Mouse (Mus musculus) C2C12 (cell line): ENCODE data around the gene Gm28576. TPM values are rescaled to one million over a fixed set of nuclear protein-coding genes. Genes with fewer than 3 reads are reported as not detected.
"Not testable (repeated sequence)": the region's sequence is repeated elsewhere in the genome, so short reads cannot be mapped to it uniquely, and the experiment has no call there.

Experiments used
- H3K27me3 ChIP-seq: one replicate; pipeline ENCODE4 v1.6.1; 2011; ENCODE audit not compliant: control insufficient read depth, insufficient read depth, insufficient read length
- H3K36me3 ChIP-seq: one replicate; pipeline ENCODE4 v1.6.1; 2011; ENCODE audit not compliant: control insufficient read depth, insufficient read depth
- H3K4me3 ChIP-seq: one replicate; pipeline ENCODE4 v1.5.1; 2011; ENCODE audit warnings: mild to moderate bottlenecking, control low read depth; ENCODE audit not compliant: poor library complexity, insufficient read depth, severe bottlenecking
- H3K79me2 ChIP-seq: one replicate; pipeline ENCODE4 v1.6.1; 2011; ENCODE audit not compliant: control insufficient read depth, insufficient read depth
- H3K79me3 ChIP-seq: one replicate; pipeline ENCODE4 v1.6.1; 2011; ENCODE audit warnings: low read depth, control low read depth
- H3ac ChIP-seq: one replicate; pipeline ENCODE3; 2011; ENCODE audit warnings: low read depth; ENCODE audit not compliant: control insufficient read depth, insufficient read length
- long read RNA-seq, 2 experiments: library from polyadenylated mRNA; unstranded; transcript quantifications; one replicate each; pipeline ENCODE4 v2.0.0; 2019 to 2020
- polyA plus RNA-seq: library from polyadenylated mRNA; unstranded; fragments of >200 nt; fragmentation: generic; extraction: Trizol; gene quantifications from one replicate; pipeline ENCODE4 v1.2.1, GENCODE M21; 2012; ENCODE audit warnings: missing spikeins

Gm28576 gene
- polyA plus RNA-seq: not detected
- long read RNA-seq, experiment 1: 0 reads
- long read RNA-seq, experiment 2: 0 reads

GRCm38 (mm10) chrY:7722641-7723040, at the start of gene Gm28576:
Gene Gm28576 (plus strand): TSS chrY:7722941.
- H3K27me3 ChIP-seq, H3K4me3 ChIP-seq, H3K79me2 ChIP-seq, H3K36me3 ChIP-seq, H3K79me3 ChIP-seq, H3ac ChIP-seq: not testable (repeated sequence)

Other genes starting within 250 kb of the Gm28576 start
- not detected for gene Gm20826, start 84.5 kb upstream of the Gm28576 start, polyA plus RNA-seq